Mouse (Mus musculus) heart, embryonic 14.5 days (tissue): ENCODE data around the gene Kcnh2. TPM values are rescaled to one million over a fixed set of nuclear protein-coding genes. Genes with fewer than 3 reads are reported as not detected.
A peak's percentile ranks its signal among the peaks of the same experiment; 100 is the strongest.

Experiments used
- ATAC-seq: fragments of 200-750 bp; cut with Nextera tagmentation; 2 replicates; pipeline ENCODE4 v1.8.0; 2017; ENCODE audit warnings: low read depth, moderate TSS enrichment; ENCODE audit not compliant: insufficient number of reproducible peaks, insufficient read depth, low FRiP score
- H3K27ac ChIP-seq, 2 experiments: fragments of 200-500 bp in 1 of 2; fragments of 300-500 bp in 1 of 2; sonication (generic) in 1 of 2; replicated peaks in 1 of 2; 2 replicates each; pipeline ENCODE4 v1.5.1; 2012 to 2014; ENCODE audit warnings: low read depth in 2 of 2, low read length in 2 of 2, control low read depth in 1 of 2, mild to moderate bottlenecking in 1 of 2, mixed read lengths in 1 of 2; ENCODE audit not compliant: control insufficient read depth in 1 of 2, insufficient read depth in 1 of 2
- H3K27me3 ChIP-seq: fragments of 300-500 bp; sonication (generic); 2 replicates; pipeline ENCODE4 v1.6.1; 2014; ENCODE audit warnings: mild to moderate bottlenecking, low read length, control low read depth; ENCODE audit not compliant: control insufficient read depth, insufficient read depth
- H3K36me3 ChIP-seq: fragments of 300-500 bp; sonication (generic); 2 replicates; pipeline ENCODE4 v1.6.1; 2014; ENCODE audit warnings: mild to moderate bottlenecking, control low read depth, low read length, mixed read lengths; ENCODE audit not compliant: control insufficient read depth, insufficient read depth
- H3K4me1 ChIP-seq, 2 experiments: fragments of 200-500 bp in 1 of 2; fragments of 300-500 bp in 1 of 2; sonication (generic) in 1 of 2; 2 replicates each; pipeline ENCODE4 v1.6.1; 2012 to 2014; ENCODE audit warnings: low read length in 2 of 2, control low read depth in 1 of 2, mixed read lengths in 1 of 2; ENCODE audit not compliant: control insufficient read depth in 2 of 2, insufficient read depth in 2 of 2
- H3K4me2 ChIP-seq: fragments of 300-500 bp; sonication (generic); 2 replicates; pipeline ENCODE4 v1.6.1; 2014; ENCODE audit warnings: mild to moderate bottlenecking, low read length
- H3K4me3 ChIP-seq, 2 experiments: fragments of 200-500 bp in 1 of 2; fragments of 300-500 bp in 1 of 2; sonication (generic) in 1 of 2; 2 replicates each; pipeline ENCODE4 v1.5.1; 2012 to 2014; ENCODE audit warnings: low read length in 2 of 2, mild to moderate bottlenecking in 2 of 2, control low read depth in 1 of 2, low read depth in 1 of 2, moderate library complexity in 1 of 2; ENCODE audit not compliant: control insufficient read depth in 1 of 2, insufficient read depth in 1 of 2
- H3K9ac ChIP-seq: fragments of 300-500 bp; sonication (generic); 2 replicates; pipeline ENCODE4 v1.6.1; 2014; ENCODE audit warnings: mild to moderate bottlenecking, low read length
- H3K9me3 ChIP-seq: fragments of 300-500 bp; sonication (generic); 2 replicates; pipeline ENCODE4 v1.6.1; 2016; ENCODE audit warnings: low read length, control low read depth; ENCODE audit not compliant: control insufficient read depth
- WGBS: fragments of 180-500 bp; shearing (Covaris S2); extraction: QIAGEN DNeasy Blood & Tissue Kit; methylation state at CpG from one replicate; pipeline ENCODE4 v1.1.7; 2014; 5-methylcytosine and 5-hydroxymethylcytosine counted together
- polyA plus RNA-seq: library from polyadenylated mRNA; unstranded; fragments of >200 nt; fragmentation: Nextera tagmentation; extraction: Ambion mirVana; gene quantifications from 2 replicates; pipeline ENCODE4 v1.2.1, GENCODE M21; 2014

Kcnh2 gene
- polyA plus RNA-seq, 1 experiment from 2014 or later, result 32.9 TPM

DNA sequence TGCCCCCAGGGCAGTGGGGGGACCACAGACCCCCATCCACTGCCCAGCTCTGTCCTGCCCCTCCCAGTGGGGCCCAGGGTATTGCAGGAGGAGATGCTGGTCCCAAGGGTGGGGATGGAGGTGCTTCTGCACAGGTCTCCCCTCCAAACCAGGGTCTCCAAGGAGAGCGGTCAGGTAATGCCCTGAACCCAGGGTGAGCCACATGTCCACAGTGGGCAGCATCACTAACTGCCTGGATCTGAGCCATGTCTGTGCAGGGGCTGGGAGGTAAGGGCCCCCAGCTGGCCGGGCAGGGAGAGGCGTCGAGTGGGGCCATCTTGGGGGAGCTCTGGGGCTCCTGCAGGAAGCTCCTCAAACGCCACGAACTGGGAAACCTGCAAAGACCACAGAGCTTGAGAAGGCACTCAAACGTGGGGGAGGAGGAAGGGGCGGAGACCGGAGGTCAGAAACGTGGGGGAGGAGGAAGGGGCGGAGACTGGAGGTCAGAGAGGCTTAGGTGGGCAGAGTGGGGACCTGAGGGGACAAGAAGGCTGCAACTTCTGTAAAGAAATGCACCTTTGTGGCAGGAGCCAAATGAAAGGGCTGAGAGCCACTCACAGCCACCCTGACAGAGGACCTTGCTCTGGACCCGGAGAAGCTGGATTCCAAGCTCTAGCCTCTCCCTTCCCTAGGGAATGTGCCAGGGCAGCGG is 31.5 kb downstream of the Kcnh2 start:
- H3K9me3 ChIP-seq, result no peaks in the 10 kb centered on the region
- no peaks in the 10 kb centered on the region for H3K27me3 ChIP-seq
- H3K9ac ChIP-seq, result peak overlapping the region; percentile 35
- no peak for ATAC-seq
- peaks cover 74% of the 10 kb centered on the region for H3K36me3 ChIP-seq
- peak overlapping the region; percentile 61 to 81 for H3K27ac ChIP-seq
- WGBS, result 23% methylated on average over 13 of the region's 13 CpGs
- H3K4me3 ChIP-seq, result 0 out of 4 replicates have a peak overlapping the region, but pooled peaks of 1 of the 2 experiments have one; percentile 3
- H3K4me1 ChIP-seq, result peaks cover 32 to 40% of the 10 kb centered on the region in 2 experiments
- H3K4me2 ChIP-seq, result peak overlapping the region; percentile 37

DNA sequence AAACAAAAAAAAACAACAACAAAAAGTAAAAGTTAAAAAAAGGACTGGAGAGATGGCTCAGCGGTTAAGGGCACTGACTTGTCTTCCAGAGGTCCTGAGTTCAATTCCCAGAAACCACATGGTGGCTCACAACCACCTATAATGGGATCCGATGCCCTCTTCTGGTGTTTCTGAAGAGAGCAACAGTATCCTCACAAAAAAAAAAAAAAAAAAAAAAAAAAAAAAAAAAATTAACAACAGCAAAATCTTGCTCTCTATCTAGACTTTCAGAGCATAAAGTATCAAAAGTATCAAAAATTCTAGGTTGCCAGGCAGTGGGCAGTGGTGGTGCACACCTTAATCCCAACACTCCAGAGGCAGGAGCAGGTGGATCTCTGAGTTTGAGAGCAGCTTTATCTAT is 42.2 kb downstream of the Kcnh2 start:
- no peak for ATAC-seq
- 79% methylated on average over 2 of the region's 2 CpGs for WGBS

GRCm38 (mm10) chr5:24308621-24309020 is 42.8 kb downstream of the Kcnh2 start:
- H3K4me2 ChIP-seq, result no peak overlapping the region
- 65% methylated on average over 7 of the region's 7 CpGs for WGBS

More for the DNA sequence above, 42.2 kb downstream of the Kcnh2 start:
- Histone ChIP-seq H3K4me3 (no peak overlapping the region), H3K9ac (no peak overlapping the region), H3K27ac (no peak overlapping the region), H3K27me3 (no peaks in the 10 kb centered on the region), H3K4me1 (no peaks in the 10 kb centered on the region), H3K4me2 (no peak overlapping the region), H3K9me3 (peaks cover 15% of the 10 kb centered on the region), H3K36me3 (no peaks in the 10 kb centered on the region)

DNA sequence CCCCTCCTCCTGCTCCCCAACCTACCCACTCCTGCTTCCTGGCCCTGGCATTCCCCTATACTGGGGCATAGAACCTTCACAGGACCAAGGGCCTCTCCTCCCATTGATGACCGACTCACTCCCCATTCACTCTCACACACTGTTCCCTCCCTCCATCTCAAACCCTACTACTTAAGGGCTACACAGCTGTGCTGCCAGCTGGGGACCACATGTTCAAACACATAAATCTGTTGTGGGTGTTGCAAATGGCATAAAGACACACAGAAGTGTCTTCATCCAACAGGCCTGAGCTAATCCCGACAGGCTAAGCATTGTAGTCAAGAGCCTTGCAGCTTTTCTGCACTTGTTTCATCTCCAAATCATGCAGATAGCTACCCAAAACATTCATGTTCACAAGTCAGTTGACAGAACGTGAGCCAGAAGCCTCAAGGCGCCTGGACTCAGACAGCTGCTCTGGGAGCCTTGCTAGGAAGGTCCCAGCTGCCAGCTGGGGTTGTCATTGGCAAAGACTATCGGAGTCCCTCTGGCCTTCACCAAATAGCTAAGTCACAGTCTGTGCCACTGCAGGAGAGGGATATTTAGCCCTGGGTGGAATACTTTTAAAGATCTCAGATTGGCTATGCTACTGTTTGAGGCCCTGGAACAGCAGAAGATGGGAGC is 44.2 kb downstream of the Kcnh2 start:
- H3K27me3 ChIP-seq, result no peaks in the 10 kb centered on the region
- H3K9ac ChIP-seq, result no peak overlapping the region
- ATAC-seq, result no peak
- H3K4me2 ChIP-seq, result no peak overlapping the region
- H3K4me3 ChIP-seq, result no peak overlapping the region
- 0 out of 2 replicates have a peak, but pooled peaks cover 5% of the 10 kb centered on the region for H3K9me3 ChIP-seq
- no peaks in the 10 kb centered on the region for H3K4me1 ChIP-seq
- no peaks in the 10 kb centered on the region for H3K36me3 ChIP-seq
- 59% methylated on average over 5 of the region's 5 CpGs for WGBS
- no peak overlapping the region for H3K27ac ChIP-seq

More at GRCm38 (mm10) chr5:24308621-24309020, 42.8 kb downstream of the Kcnh2 start:
- Histone ChIP-seq H3K4me1 (no peaks in the 10 kb centered on the region), H3K27me3 (no peaks in the 10 kb centered on the region), H3K9me3 (peaks cover 9% of the 10 kb centered on the region), H3K27ac (no peak overlapping the region), H3K36me3 (no peaks in the 10 kb centered on the region), H3K9ac (no peak overlapping the region), H3K4me3 (no peak overlapping the region)
- ATAC-seq, result no peak

DNA sequence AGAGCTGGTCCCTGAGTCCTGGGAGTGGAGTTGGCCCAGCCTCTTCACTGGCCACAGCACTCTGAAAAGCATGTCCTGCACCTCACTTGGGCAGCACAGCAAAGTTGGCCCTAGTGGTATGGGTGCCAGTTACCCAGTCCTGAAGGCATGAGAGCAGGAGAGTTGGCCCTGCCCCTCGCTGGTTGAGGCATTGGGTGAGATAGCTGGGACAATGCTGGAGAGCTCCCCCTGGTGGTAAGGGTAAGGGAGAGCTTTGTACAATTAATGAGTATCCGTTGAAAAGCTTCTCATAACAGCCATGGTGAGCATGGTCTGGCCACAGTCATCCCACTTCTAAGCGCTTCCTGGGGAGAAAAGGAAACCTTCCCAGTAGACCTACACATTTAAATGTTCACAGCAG is 48.2 kb downstream of the Kcnh2 start:
- WGBS, result 49% methylated on average over 3 of the region's 3 CpGs
- H3K27me3 ChIP-seq, result no peaks in the 10 kb centered on the region
- H3K4me2 ChIP-seq, result no peak overlapping the region
- H3K36me3 ChIP-seq, result no peaks in the 10 kb centered on the region
- H3K27ac ChIP-seq, result no peak overlapping the region
- no peak overlapping the region for H3K9ac ChIP-seq
- H3K4me1 ChIP-seq, result peaks cover 2 to 11% of the 10 kb centered on the region in 2 experiments; a peak in 3 of 4 replicates
- no peak overlapping the region for H3K4me3 ChIP-seq
- no peak for ATAC-seq
- H3K9me3 ChIP-seq, result no peaks in the 10 kb centered on the region

GRCm38 (mm10) chr5:24299845-24300589 is 51.4 kb downstream of the Kcnh2 start:
- peak overlapping the region in 1 of 2 experiments; percentile 41; a peak in 1 of 4 replicates for H3K27ac ChIP-seq
- H3K36me3 ChIP-seq, result no peaks in the 10 kb centered on the region
- H3K9me3 ChIP-seq, result peaks cover 2% of the 10 kb centered on the region
- H3K4me2 ChIP-seq, result no peak overlapping the region
- H3K9ac ChIP-seq, result no peak overlapping the region
- peaks cover 2 to 11% of the 10 kb centered on the region in 2 experiments; a peak in 3 of 4 replicates for H3K4me1 ChIP-seq
- no peaks in the 10 kb centered on the region for H3K27me3 ChIP-seq
- peak; percentile 72; the same call in 1 of the 2 replicates for ATAC-seq
- no peak overlapping the region for H3K4me3 ChIP-seq
- WGBS, result 27% methylated on average over 5 of the region's 5 CpGs

DNA sequence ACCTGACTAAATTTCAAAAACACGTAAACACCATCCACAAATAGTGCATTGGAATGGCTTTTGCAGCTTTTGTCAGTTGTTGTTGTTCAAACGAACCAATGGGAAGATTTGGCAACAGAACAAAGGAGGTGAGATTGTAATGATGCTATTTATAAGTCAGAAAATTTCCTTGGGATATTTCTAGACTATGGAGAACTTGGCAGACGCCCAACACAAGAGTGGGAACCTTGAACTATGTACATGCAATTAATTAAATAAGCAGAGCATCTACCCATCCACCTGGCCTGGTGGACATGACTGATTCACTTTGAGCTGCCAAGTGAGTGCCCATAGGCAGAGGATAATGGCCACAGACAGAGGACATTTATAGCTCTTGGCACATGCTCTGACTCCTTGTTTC is 59.5 kb downstream of the Kcnh2 start:
- H3K4me2 ChIP-seq, result no peak overlapping the region
- H3K27me3 ChIP-seq, result no peaks in the 10 kb centered on the region
- no peak overlapping the region for H3K4me3 ChIP-seq
- ATAC-seq, result peak; percentile 50
- H3K4me1 ChIP-seq, result peaks cover 7 to 16% of the 10 kb centered on the region in 2 experiments
- no peaks in the 10 kb centered on the region for H3K36me3 ChIP-seq
- WGBS, result 19% methylated on average over 3 of the region's 3 CpGs
- no peak overlapping the region for H3K9ac ChIP-seq
- H3K9me3 ChIP-seq, result peaks cover 9% of the 10 kb centered on the region
- H3K27ac ChIP-seq, result peak overlapping the region; percentile 19 to 66; a peak in 3 of 4 replicates
